ENCODE assay signal across 27 mouse cellular contexts in the genomic region with DNA sequence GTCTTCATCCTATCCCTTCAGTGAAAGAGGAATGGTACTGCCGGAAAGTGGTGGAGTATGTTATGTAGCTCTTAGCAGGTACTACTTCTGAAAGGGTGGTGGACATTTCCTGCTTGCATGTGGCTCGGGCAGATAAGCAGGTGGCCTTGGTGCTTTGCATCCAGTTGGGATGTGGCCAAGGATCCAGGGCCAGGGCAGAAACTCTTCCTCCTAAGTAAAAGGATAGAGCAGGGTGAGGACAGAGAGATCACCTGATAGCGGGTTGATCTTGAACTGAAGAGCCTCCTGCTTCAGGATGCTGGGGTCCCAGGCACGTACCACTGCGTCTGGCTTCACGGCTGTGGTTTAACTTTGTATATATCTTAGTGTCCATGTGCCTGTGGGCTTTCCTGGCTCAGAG. TPM values are rescaled to one million over a fixed set of nuclear protein-coding genes. Genes with fewer than 3 reads are reported as not detected.
DNase-seq lines count a peak whose midpoint lies in the region; ATAC-seq and TF ChIP-seq lines count a peak whose summit lies in the region.
"Had no signal": no experiment of that assay in that cellular context is flagged by ENCODE, and none has a peak within 500 bp of the region (broad histone marks: within the 10 kb centered on the region; RNA-seq: fewer than 3 reads in every experiment).

No protein-coding gene starts in this region.

- H3K27me3 ChIP-seq in lung, postnatal 0 days (replicated peaks; ENCODE audit: insufficient read depth, low read length), result no peaks in the 10 kb centered on the region
- no peaks in the 10 kb centered on the region for H3K27me3 ChIP-seq in midbrain, postnatal 0 days (ENCODE audit: insufficient read depth, low read length)
- H3K27me3 ChIP-seq: embryonic facial prominence, embryonic 15.5 days; kidney, embryonic 15.5 days; midbrain, embryonic 15.5 days had no signal

- H3K9me3 ChIP-seq in lung, postnatal 0 days (ENCODE audit: low read length), result no peaks in the 10 kb centered on the region
- no peaks in the 10 kb centered on the region for H3K9me3 ChIP-seq in midbrain, postnatal 0 days (ENCODE audit: low read length)
- H3K9me3 ChIP-seq: embryonic facial prominence, embryonic 15.5 days; forebrain, embryonic 10.5 days; kidney, embryonic 15.5 days; midbrain, embryonic 15.5 days had no signal

- H3K4me1 ChIP-seq in lung, postnatal 0 days (ENCODE audit: insufficient read depth, low read depth, low read length), result peaks cover 5% of the 10 kb centered on the region; the same call in 1 of the 2 replicates
- H3K4me1 ChIP-seq in midbrain, postnatal 0 days (ENCODE audit: insufficient read depth, low read length), result no peaks in the 10 kb centered on the region
- H3K4me1 ChIP-seq: midbrain, embryonic 15.5 days had no signal

- H3K9ac ChIP-seq in lung, postnatal 0 days (replicated peaks; ENCODE audit: low read depth), result no peak overlapping the region
- no peak overlapping the region for H3K9ac ChIP-seq in midbrain, postnatal 0 days (replicated peaks; ENCODE audit: low read length, poor library complexity, severe bottlenecking)
- H3K9ac ChIP-seq: embryonic facial prominence, embryonic 15.5 days; kidney, embryonic 15.5 days; midbrain, embryonic 15.5 days had no signal

- H3K4me3 ChIP-seq in lung, postnatal 0 days (ENCODE audit: low read depth, low read length), result no peak overlapping the region
- no peak overlapping the region for H3K4me3 ChIP-seq in midbrain, postnatal 0 days (ENCODE audit: low read depth, low read length)
- H3K4me3 ChIP-seq: embryonic facial prominence, embryonic 15.5 days; forebrain, embryonic 10.5 days; kidney, embryonic 15.5 days; midbrain, embryonic 15.5 days had no signal

- no peak overlapping the region for H3K4me2 ChIP-seq in lung, postnatal 0 days (replicated peaks; ENCODE audit: low read depth, low read length)
- no peak overlapping the region for H3K4me2 ChIP-seq in midbrain, postnatal 0 days (ENCODE audit: low read depth, low read length, poor library complexity, severe bottlenecking)
- H3K4me2 ChIP-seq: embryonic facial prominence, embryonic 15.5 days; kidney, embryonic 15.5 days; liver, embryonic 11.5 days; midbrain, embryonic 15.5 days had no signal

- no peak for TF ChIP-seq CTCF in lung, postnatal 0 days (IDR thresholded peaks at IDR 0.05)
- TF ChIP-seq CTCF in midbrain, postnatal 0 days (IDR thresholded peaks at IDR 0.05), result no peak

- ATAC-seq in lung, postnatal 0 days, result peak; percentile 5; the same call in 1 of the 2 replicates
- ATAC-seq in midbrain, postnatal 0 days (ENCODE audit: low FRiP score), result no peak
- ATAC-seq: hindbrain, embryonic 16.5 days; intestine, embryonic 16.5 days; midbrain, embryonic 15.5 days had no signal

- peak; percentile 93 for DNase-seq in heart, adult 11 months
- no peak for DNase-seq in heart, adult 8-10 months (ENCODE audit: low spot score)
- DNase-seq in lung, postnatal 0 days (ENCODE audit: low spot score), result no peak
- no peak for DNase-seq in lung, postnatal 4 days
- peak; percentile 49 for DNase-seq in adrenal gland, postnatal 25 days
- no peak for DNase-seq in neural tube, embryonic 10.5 days (ENCODE audit: extremely low spot score, low spot score)
- DNase-seq in midbrain, postnatal 0 days (ENCODE audit: low spot score), result no peak
- DNase-seq: cerebellum, postnatal 10 days; gastrocnemius, postnatal 14 days; kidney, postnatal 4 days; lung, adult 18-20 months; right cerebral cortex, postnatal 14 days had no signal

- no peak overlapping the region for H3K27ac ChIP-seq in lung, postnatal 0 days (ENCODE audit: low read length)
- H3K27ac ChIP-seq in midbrain, postnatal 0 days (ENCODE audit: low read depth, low read length), result no peak overlapping the region
- H3K27ac ChIP-seq: embryonic facial prominence, embryonic 15.5 days; forebrain, embryonic 10.5 days; kidney, embryonic 15.5 days; midbrain, embryonic 15.5 days had no signal

- TF ChIP-seq EP300 in lung, postnatal 0 days (IDR thresholded peaks at IDR 0.05), result no peak

- WGBS in lung, postnatal 0 days, result 57% methylated on average over 6 of the region's 6 CpGs
- WGBS in midbrain, postnatal 0 days, result 92% methylated on average over 6 of the region's 6 CpGs

- H3K36me3 ChIP-seq in lung, postnatal 0 days (ENCODE audit: insufficient read depth, low read length), result no peaks in the 10 kb centered on the region
- H3K36me3 ChIP-seq in midbrain, postnatal 0 days (ENCODE audit: insufficient read depth, low read length), result no peaks in the 10 kb centered on the region; the same call in 1 of the 2 replicates
- H3K36me3 ChIP-seq: embryonic facial prominence, embryonic 15.5 days; forebrain, embryonic 10.5 days; kidney, embryonic 15.5 days; midbrain, embryonic 15.5 days had no signal

RNA-seq across cellular contexts. Expression of a gene that starts 10.7 kb away (rescaled TPM):
- 10 to 100 TPM; 55.4 to 72.1 (median 61.1) TPM for total RNA-seq in heart, adult 8-10 months (2022)
- polyA plus RNA-seq in lung, postnatal 0 days (2015; fragmentation: Nextera tagmentation; extraction: Ambion mirVana), result 83.1 and 101 TPM in 2 replicates
- total RNA-seq in adrenal gland, postnatal 25 days (2021), result 67.6 and 69.4 TPM in 2 replicates
- 26.7 and 34.2 TPM in 2 replicates for total RNA-seq in midbrain, postnatal 0 days (2014; rRNA removed)
- polyA plus RNA-seq in midbrain, postnatal 0 days (2015; fragmentation: Nextera tagmentation; extraction: Ambion mirVana), result 41.4 and 48.9 TPM in 2 replicates

RNA-seq across cellular contexts. Expression of a gene that starts 39.8 kb away (rescaled TPM):
- 1 to 10 TPM; 2.0 to 4.4 (median 3.3) TPM for total RNA-seq in heart, adult 8-10 months (2022)
- polyA plus RNA-seq in lung, postnatal 0 days (2015; fragmentation: Nextera tagmentation; extraction: Ambion mirVana), result 1.6 and 2.0 TPM in 2 replicates
- not detected in 2 replicates for total RNA-seq in adrenal gland, postnatal 25 days (2021)
- total RNA-seq in midbrain, postnatal 0 days (2014; rRNA removed), result not detected in 2 replicates
- polyA plus RNA-seq in midbrain, postnatal 0 days (2015; fragmentation: Nextera tagmentation; extraction: Ambion mirVana), result 0.26 and 0.37 TPM in 2 replicates
- total RNA-seq: neutrophil, adult 5-6 weeks had no signal
- polyA plus RNA-seq: brain, embryonic 14.5 days had no signal

RNA-seq across cellular contexts. Expression of a gene that starts 56.4 kb away (rescaled TPM):
- total RNA-seq in heart, adult 8-10 months (2022), result not detected
- not detected in 2 replicates for polyA plus RNA-seq in lung, postnatal 0 days (2015; fragmentation: Nextera tagmentation; extraction: Ambion mirVana)
- not detected in 2 replicates for total RNA-seq in adrenal gland, postnatal 25 days (2021)
- not detected in 2 replicates for total RNA-seq in midbrain, postnatal 0 days (2014; rRNA removed)
- polyA plus RNA-seq in midbrain, postnatal 0 days (2015; fragmentation: Nextera tagmentation; extraction: Ambion mirVana), result not detected in 2 replicates
- total RNA-seq: gastrocnemius, postnatal 14 days; hematopoietic stem cell, adult 5-6 weeks; layer of hippocampus, postnatal 10 days; megakaryocyte-erythroid progenitor cell, adult 5-6 weeks; neutrophil, adult 5-6 weeks had no signal
- polyA plus RNA-seq: brain, embryonic 14.5 days; embryonic facial prominence, embryonic 15.5 days; forebrain, embryonic 10.5 days; hindbrain, embryonic 16.5 days; intestine, embryonic 16.5 days; kidney, embryonic 15.5 days; limb, embryonic 11.5 days; liver, embryonic 11.5 days; midbrain, embryonic 15.5 days; spleen, adult 2 months; stomach, embryonic 14.5 days had no signal

Comparison
In these comparisons a context has a peak if more than half of its experiments do, and no peak if none do; other contexts are left out.
1. DNase-seq: peak in heart, adult 11 months (single experiment) and adrenal gland, postnatal 25 days (single experiment); none in heart, adult 8-10 months (single experiment), lung, postnatal 0 days (single experiment), lung, postnatal 4 days (0 of 2), neural tube, embryonic 10.5 days (single experiment) and midbrain, postnatal 0 days (single experiment).